ENCODE assay signal across 8 mouse cellular contexts in genomic region chr6:127142154-127143123, GRCm38 (mm10). TPM values are rescaled to one million over a fixed set of nuclear protein-coding genes. Genes with fewer than 3 reads are reported as not detected.
A peak's percentile ranks its signal among the peaks of the same experiment; 100 is the strongest.
DNase-seq lines count a peak whose midpoint lies in the region; ATAC-seq lines count a peak whose summit lies in the region.

No protein-coding gene starts in this region.

- DNase-seq in heart, adult 11 months, result peak; percentile 91
- DNase-seq in MEL-GATA-1-ER (ENCODE audit: extremely low read depth, low read depth) (peak; percentile 52), liver (peak; percentile 53)
- peak; percentile 90 for DNase-seq in embryonic facial prominence, embryonic 11.5 days (ENCODE audit: low spot score)
- peak; percentile 67 for DNase-seq in heart, postnatal 4 days
- no peak for DNase-seq in ovary, adult 18-20 months (ENCODE audit: low spot score)

- H3K4me2 ChIP-seq in heart, embryonic 11.5 days, result no peak overlapping the region
- no peak overlapping the region for H3K4me2 ChIP-seq in embryonic facial prominence, embryonic 11.5 days (ENCODE audit: low read depth, low read length)
- H3K4me2 ChIP-seq in midbrain, embryonic 16.5 days (ENCODE audit: low read length), result peak overlapping the region; percentile 23; the same call in 1 of the 2 replicates

- no peaks in the 10 kb centered on the region for H3K27me3 ChIP-seq in heart, embryonic 11.5 days (ENCODE audit: control insufficient read depth, insufficient read depth, low read length)
- H3K27me3 ChIP-seq in embryonic facial prominence, embryonic 11.5 days (ENCODE audit: control insufficient read depth, insufficient read depth, low read length), result no peaks in the 10 kb centered on the region
- no peaks in the 10 kb centered on the region for H3K27me3 ChIP-seq in midbrain, embryonic 16.5 days (ENCODE audit: control insufficient read depth, insufficient read depth, low read depth, low read length)

- ATAC-seq in heart, embryonic 11.5 days (replicated peaks; ENCODE audit: insufficient number of reproducible peaks, low FRiP score, low TSS enrichment), result no peak
- 0 out of 2 replicates have a peak, but pooled peaks have one; percentile 49 for ATAC-seq in embryonic facial prominence, embryonic 11.5 days (replicated peaks; ENCODE audit: insufficient number of reproducible peaks, low FRiP score, low TSS enrichment, low read depth)
- ATAC-seq in midbrain, embryonic 16.5 days, result peak; percentile 49; the same call in 1 of the 2 replicates

- 20% methylated on average over 9 of the region's 10 CpGs for WGBS in heart, embryonic 11.5 days (ENCODE audit: insufficient replicate concordance)
- 23% methylated on average over 8 of the region's 10 CpGs for WGBS in embryonic facial prominence, embryonic 11.5 days
- 23% methylated on average over 9 of the region's 10 CpGs for WGBS in midbrain, embryonic 16.5 days

- peaks cover 23% of the 10 kb centered on the region for H3K4me1 ChIP-seq in heart, embryonic 11.5 days (ENCODE audit: control insufficient read depth, insufficient read depth, low read length)
- H3K4me1 ChIP-seq in embryonic facial prominence, embryonic 11.5 days (ENCODE audit: control insufficient read depth, insufficient read depth, low read length), result no peaks in the 10 kb centered on the region
- H3K4me1 ChIP-seq in midbrain, embryonic 16.5 days (ENCODE audit: control insufficient read depth, insufficient read depth, low read length), result 0 out of 2 replicates have a peak, but pooled peaks cover 2% of the 10 kb centered on the region

- no peak overlapping the region for H3K4me3 ChIP-seq in heart, embryonic 11.5 days (ENCODE audit: low read depth, low read length)
- no peak overlapping the region for H3K4me3 ChIP-seq in embryonic facial prominence, embryonic 11.5 days (ENCODE audit: low read depth, low read length)
- H3K4me3 ChIP-seq in midbrain, embryonic 16.5 days (ENCODE audit: low read depth, low read length), result no peak overlapping the region

- no peak overlapping the region for H3K27ac ChIP-seq in heart, embryonic 11.5 days (ENCODE audit: low read depth, low read length)
- H3K27ac ChIP-seq in embryonic facial prominence, embryonic 11.5 days (replicated peaks; ENCODE audit: low read depth, low read length), result no peak overlapping the region
- no peak overlapping the region for H3K27ac ChIP-seq in midbrain, embryonic 16.5 days (ENCODE audit: low read length)

- H3K36me3 ChIP-seq in heart, embryonic 11.5 days (ENCODE audit: control insufficient read depth, insufficient read depth, low read length), result peaks cover 26% of the 10 kb centered on the region
- peaks cover 11% of the 10 kb centered on the region for H3K36me3 ChIP-seq in embryonic facial prominence, embryonic 11.5 days (replicated peaks; ENCODE audit: control insufficient read depth, insufficient read depth, low read depth, low read length)
- no peaks in the 10 kb centered on the region for H3K36me3 ChIP-seq in midbrain, embryonic 16.5 days (ENCODE audit: control insufficient read depth, insufficient read depth, low read length)

- H3K9me3 ChIP-seq in heart, embryonic 11.5 days (replicated peaks; ENCODE audit: control insufficient read depth, low read length), result no peaks in the 10 kb centered on the region
- no peaks in the 10 kb centered on the region for H3K9me3 ChIP-seq in embryonic facial prominence, embryonic 11.5 days (replicated peaks; ENCODE audit: control insufficient read depth, low read length)
- H3K9me3 ChIP-seq in midbrain, embryonic 16.5 days (replicated peaks; ENCODE audit: control insufficient read depth, low read length, poor library complexity, severe bottlenecking), result no peaks in the 10 kb centered on the region

- H3K9ac ChIP-seq in heart, embryonic 11.5 days (ENCODE audit: low read depth, low read length), result no peak overlapping the region
- H3K9ac ChIP-seq in embryonic facial prominence, embryonic 11.5 days (replicated peaks; ENCODE audit: low read length), result peak overlapping the region; percentile 25; the same call in 1 of the 2 replicates
- H3K9ac ChIP-seq in midbrain, embryonic 16.5 days (ENCODE audit: low read depth, low read length), result no peak overlapping the region

RNA-seq across cellular contexts. Expression of gene Ccnd2, which starts 9.6 kb away (rescaled TPM):
- polyA plus RNA-seq in heart, embryonic 11.5 days (2014; fragmentation: Nextera tagmentation; extraction: Ambion mirVana), result 712 and 821 TPM in 2 replicates
- polyA plus RNA-seq in embryonic facial prominence, embryonic 11.5 days (2014; fragmentation: Nextera tagmentation; extraction: Ambion mirVana), result 957 and 1,016 TPM in 2 replicates
- 100 to 1,000 TPM; 282 to 291 TPM for total RNA-seq in heart, postnatal 4 days (2021)
- polyA plus RNA-seq in midbrain, embryonic 16.5 days (2015; fragmentation: Nextera tagmentation; extraction: Ambion mirVana), result 245 and 326 TPM in 2 replicates

RNA-seq across cellular contexts. Expression of gene Tigar, which starts 33.1 kb away (rescaled TPM):
- 5.5 and 6.9 TPM in 2 replicates for polyA plus RNA-seq in heart, embryonic 11.5 days (2014; fragmentation: Nextera tagmentation; extraction: Ambion mirVana)
- 4.4 and 5.0 TPM in 2 replicates for polyA plus RNA-seq in embryonic facial prominence, embryonic 11.5 days (2014; fragmentation: Nextera tagmentation; extraction: Ambion mirVana)
- 10 to 100 TPM; 29.4 to 32.9 TPM for total RNA-seq in heart, postnatal 4 days (2021)
- 5.9 and 7.4 TPM in 2 replicates for polyA plus RNA-seq in midbrain, embryonic 16.5 days (2015; fragmentation: Nextera tagmentation; extraction: Ambion mirVana)
